Mouse (Mus musculus) heart, embryonic 14.5 days (tissue): ENCODE measurements around the gene Gm42791. TPM values are rescaled to one million over a fixed set of nuclear protein-coding genes. Genes with fewer than 3 reads are reported as not detected.

Source experiments
- ATAC-seq: fragments of 200-750 bp; cut with Nextera tagmentation; 2 replicates; pipeline ENCODE4 v1.8.0; 2017; ENCODE audit warnings: low read depth, moderate TSS enrichment; ENCODE audit not compliant: insufficient number of reproducible peaks, insufficient read depth, low FRiP score
- H3K27ac ChIP-seq, 2 experiments: fragments of 200-500 bp in 1 of 2; fragments of 300-500 bp in 1 of 2; sonication (generic) in 1 of 2; replicated peaks in 1 of 2; 2 replicates each; pipeline ENCODE4 v1.5.1; 2012 to 2014; ENCODE audit warnings: low read depth in 2 of 2, low read length in 2 of 2, control low read depth in 1 of 2, mild to moderate bottlenecking in 1 of 2, mixed read lengths in 1 of 2; ENCODE audit not compliant: control insufficient read depth in 1 of 2, insufficient read depth in 1 of 2
- H3K27me3 ChIP-seq: fragments of 300-500 bp; sonication (generic); 2 replicates; pipeline ENCODE4 v1.6.1; 2014; ENCODE audit warnings: mild to moderate bottlenecking, low read length, control low read depth; ENCODE audit not compliant: control insufficient read depth, insufficient read depth
- H3K36me3 ChIP-seq: fragments of 300-500 bp; sonication (generic); 2 replicates; pipeline ENCODE4 v1.6.1; 2014; ENCODE audit warnings: mild to moderate bottlenecking, control low read depth, low read length, mixed read lengths; ENCODE audit not compliant: control insufficient read depth, insufficient read depth
- H3K4me1 ChIP-seq, 2 experiments: fragments of 200-500 bp in 1 of 2; fragments of 300-500 bp in 1 of 2; sonication (generic) in 1 of 2; 2 replicates each; pipeline ENCODE4 v1.6.1; 2012 to 2014; ENCODE audit warnings: low read length in 2 of 2, control low read depth in 1 of 2, mixed read lengths in 1 of 2; ENCODE audit not compliant: control insufficient read depth in 2 of 2, insufficient read depth in 2 of 2
- H3K4me2 ChIP-seq: fragments of 300-500 bp; sonication (generic); 2 replicates; pipeline ENCODE4 v1.6.1; 2014; ENCODE audit warnings: mild to moderate bottlenecking, low read length
- H3K4me3 ChIP-seq, 2 experiments: fragments of 200-500 bp in 1 of 2; fragments of 300-500 bp in 1 of 2; sonication (generic) in 1 of 2; 2 replicates each; pipeline ENCODE4 v1.5.1; 2012 to 2014; ENCODE audit warnings: low read length in 2 of 2, mild to moderate bottlenecking in 2 of 2, control low read depth in 1 of 2, low read depth in 1 of 2, moderate library complexity in 1 of 2; ENCODE audit not compliant: control insufficient read depth in 1 of 2, insufficient read depth in 1 of 2
- H3K9ac ChIP-seq: fragments of 300-500 bp; sonication (generic); 2 replicates; pipeline ENCODE4 v1.6.1; 2014; ENCODE audit warnings: mild to moderate bottlenecking, low read length
- H3K9me3 ChIP-seq: fragments of 300-500 bp; sonication (generic); 2 replicates; pipeline ENCODE4 v1.6.1; 2016; ENCODE audit warnings: low read length, control low read depth; ENCODE audit not compliant: control insufficient read depth
- WGBS: fragments of 180-500 bp; shearing (Covaris S2); extraction: QIAGEN DNeasy Blood & Tissue Kit; methylation state at CpG from one replicate; pipeline ENCODE4 v1.1.7; 2014; 5-methylcytosine and 5-hydroxymethylcytosine counted together
- polyA plus RNA-seq: library from polyadenylated mRNA; unstranded; fragments of >200 nt; fragmentation: Nextera tagmentation; extraction: Ambion mirVana; gene quantifications from 2 replicates; pipeline ENCODE4 v1.2.1, GENCODE M21; 2014

The Gm42791 gene
- polyA plus RNA-seq, 1 experiment from 2014 or later: not detected

DNA sequence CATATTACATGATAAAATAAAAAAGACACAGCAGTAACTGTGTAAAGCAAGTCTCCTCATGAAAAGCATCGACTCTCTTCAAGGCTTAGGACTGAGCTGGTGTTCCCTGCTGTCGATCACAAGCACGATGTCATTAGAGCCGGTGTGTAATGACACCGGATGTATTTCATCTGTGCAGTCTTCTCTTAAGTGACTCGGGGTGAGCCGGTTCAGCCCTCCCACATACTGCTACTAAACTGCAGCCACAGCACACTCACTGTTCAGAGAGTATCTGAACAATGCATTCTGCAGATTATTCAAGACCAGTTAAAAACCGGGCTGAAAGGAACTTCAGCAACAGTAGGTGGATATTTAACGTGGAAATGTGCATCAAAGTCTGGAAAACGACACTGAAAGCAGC is 71.5 kb downstream of the Gm42791 start:
- Histone ChIP-seq H3K36me3 (peaks cover 31% of the 10 kb centered on the region), H3K27me3 (no peaks in the 10 kb centered on the region), H3K27ac (no peak overlapping the region), H3K9me3 (0 out of 2 replicates have a peak, but pooled peaks cover 3% of the 10 kb centered on the region), H3K9ac (no peak overlapping the region), H3K4me3 (no peak overlapping the region), H3K4me1 (peaks cover 0 to 8% of the 10 kb centered on the region in 2 experiments; a peak in 3 of 4 replicates), H3K4me2 (no peak overlapping the region)
- 74% methylated on average over 10 of the region's 10 CpGs for WGBS
- no peak for ATAC-seq

DNA sequence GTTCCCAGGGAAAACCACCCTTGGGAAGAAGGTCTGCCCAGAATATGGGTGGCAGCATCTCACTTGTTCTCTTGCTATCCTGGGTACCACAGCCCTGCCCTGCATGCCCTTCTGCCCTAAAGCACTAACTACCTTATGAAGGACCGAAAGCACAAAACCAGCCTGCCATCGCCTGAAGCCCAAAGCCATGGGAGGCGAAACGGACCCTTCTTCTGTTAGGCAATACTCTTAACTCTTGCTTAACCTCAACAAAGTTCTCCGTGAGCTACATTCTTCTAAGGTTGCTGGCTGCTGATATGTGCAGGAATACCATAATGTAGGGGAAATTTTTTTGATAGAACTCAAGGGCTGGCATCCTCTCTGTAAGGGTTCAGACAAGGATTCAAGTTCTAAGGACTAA is 72.2 kb downstream of the Gm42791 start:
- 88% methylated on average over 5 of the region's 5 CpGs for WGBS
- no peak for ATAC-seq
- H3K9me3 ChIP-seq: 0 out of 2 replicates have a peak, but pooled peaks cover 3% of the 10 kb centered on the region
- no peaks in the 10 kb centered on the region for H3K27me3 ChIP-seq
- H3K9ac ChIP-seq: no peak overlapping the region
- H3K36me3 ChIP-seq: peaks cover 37% of the 10 kb centered on the region
- H3K4me1 ChIP-seq: peaks cover 0 to 7% of the 10 kb centered on the region in 2 experiments; a peak in 3 of 4 replicates
- no peak overlapping the region for H3K4me3 ChIP-seq
- H3K27ac ChIP-seq: no peak overlapping the region
- no peak overlapping the region for H3K4me2 ChIP-seq

DNA sequence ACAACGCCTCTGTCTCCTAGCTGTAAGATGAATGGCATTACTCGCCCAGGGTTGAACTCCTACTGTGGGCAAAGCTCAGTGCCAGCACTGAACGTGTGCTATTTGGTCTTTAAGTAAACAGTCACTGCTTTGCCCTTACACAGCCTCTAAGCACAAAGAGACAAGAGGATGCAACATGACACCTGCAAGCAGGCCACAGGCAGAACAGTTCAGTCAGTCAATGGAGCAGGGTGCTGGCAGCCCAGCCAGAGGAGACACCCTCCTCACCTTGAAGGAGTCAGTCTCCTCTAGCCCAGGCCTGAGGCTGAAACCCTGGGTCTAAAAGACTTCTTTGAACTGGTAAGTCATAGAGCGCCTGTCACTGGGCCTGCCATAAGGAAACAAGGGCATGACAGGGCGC is 76.9 kb downstream of the Gm42791 start:
- WGBS: 79% methylated on average over 5 of the region's 5 CpGs
- Histone ChIP-seq H3K4me2 (no peak overlapping the region), H3K4me1 (no peaks in the 10 kb centered on the region), H3K27me3 (no peaks in the 10 kb centered on the region), H3K36me3 (peaks cover 58% of the 10 kb centered on the region), H3K27ac (no peak overlapping the region), H3K9ac (no peak overlapping the region), H3K4me3 (no peak overlapping the region), H3K9me3 (no peaks in the 10 kb centered on the region)
- no peak for ATAC-seq

DNA sequence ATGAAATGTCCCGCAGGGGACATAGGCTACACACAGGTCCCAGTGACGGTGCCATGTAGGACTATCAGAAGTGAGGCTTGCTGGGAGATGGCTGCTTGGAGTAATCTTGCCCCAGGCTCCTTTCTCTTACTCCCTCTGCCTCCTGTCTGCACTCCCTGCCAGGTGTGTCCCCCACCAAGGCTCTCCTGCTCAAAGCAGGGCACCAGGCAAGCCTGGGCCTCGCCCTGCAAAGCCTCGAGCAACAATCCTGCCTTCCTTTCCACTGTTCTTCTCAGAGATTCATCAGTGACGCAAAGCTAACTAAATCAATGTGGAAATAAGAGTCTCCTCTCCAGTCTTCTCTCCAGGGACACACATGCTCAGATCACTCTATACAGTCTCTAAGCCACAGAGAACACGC is 78.2 kb downstream of the Gm42791 start:
- no peaks in the 10 kb centered on the region for H3K27me3 ChIP-seq
- H3K4me2 ChIP-seq: no peak overlapping the region
- H3K9me3 ChIP-seq: no peaks in the 10 kb centered on the region
- H3K4me3 ChIP-seq: no peak overlapping the region
- ATAC-seq: no peak
- WGBS: 86% methylated on average over 6 of the region's 6 CpGs
- peaks cover 0 to 7% of the 10 kb centered on the region in 2 experiments; a peak in 1 of 4 replicates for H3K4me1 ChIP-seq
- H3K27ac ChIP-seq: no peak overlapping the region
- peaks cover 66% of the 10 kb centered on the region for H3K36me3 ChIP-seq
- H3K9ac ChIP-seq: no peak overlapping the region

DNA sequence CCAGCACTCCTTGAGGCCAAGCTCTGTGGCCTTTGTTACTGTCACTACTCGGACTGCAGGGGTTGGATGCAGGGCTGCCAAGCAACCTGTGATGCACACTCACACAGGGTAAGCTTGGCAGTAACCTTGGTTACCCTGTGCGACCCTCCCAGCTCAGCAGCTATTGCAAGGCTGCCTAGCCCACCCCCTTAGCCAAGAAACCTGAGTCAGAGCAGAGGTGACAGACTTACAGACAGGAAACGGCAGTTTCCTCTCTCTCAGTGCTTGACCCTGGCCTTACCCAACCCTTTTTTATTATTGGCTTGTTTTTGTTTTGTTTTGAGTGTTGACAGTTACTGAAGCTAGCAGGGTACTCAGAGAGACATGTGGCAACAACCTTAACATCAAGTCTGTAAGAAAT is 82.7 kb downstream of the Gm42791 start:
- Histone ChIP-seq H3K27me3 (no peaks in the 10 kb centered on the region), H3K9ac (no peak overlapping the region), H3K27ac (no peak overlapping the region), H3K4me2 (no peak overlapping the region), H3K4me3 (no peak overlapping the region), H3K36me3 (peaks cover 33% of the 10 kb centered on the region), H3K9me3 (no peaks in the 10 kb centered on the region), H3K4me1 (peaks cover 18 to 32% of the 10 kb centered on the region in 2 experiments)
- ATAC-seq: no peak
- WGBS: 40% methylated on average over 3 of the region's 3 CpGs

DNA sequence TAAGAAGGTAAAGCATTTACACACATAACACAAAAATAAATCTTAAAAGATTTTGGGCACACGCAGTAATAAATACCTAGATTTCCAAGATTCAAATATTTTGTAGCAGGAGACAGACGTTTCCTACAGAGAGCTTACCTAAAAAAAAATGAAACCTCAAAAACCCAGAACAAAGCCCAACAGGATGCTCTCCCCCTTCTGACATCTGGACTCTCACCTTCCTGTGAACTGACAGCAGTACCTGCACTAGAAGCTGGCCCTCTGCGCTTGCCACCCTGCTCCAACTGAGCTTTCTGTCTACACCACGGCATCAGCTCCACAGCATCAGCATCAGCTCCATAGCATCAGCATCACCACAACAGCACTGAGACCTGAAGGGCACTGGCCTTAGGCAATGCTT is 84.9 kb downstream of the Gm42791 start:
- H3K9me3 ChIP-seq: no peaks in the 10 kb centered on the region
- no peak for ATAC-seq
- no peak overlapping the region for H3K27ac ChIP-seq
- peaks cover 19% of the 10 kb centered on the region for H3K36me3 ChIP-seq
- no peaks in the 10 kb centered on the region for H3K27me3 ChIP-seq
- H3K4me3 ChIP-seq: no peak overlapping the region
- WGBS: 89% methylated on average over 4 of the region's 4 CpGs
- H3K4me1 ChIP-seq: peaks cover 18 to 32% of the 10 kb centered on the region in 2 experiments
- H3K4me2 ChIP-seq: no peak overlapping the region
- H3K9ac ChIP-seq: no peak overlapping the region

DNA sequence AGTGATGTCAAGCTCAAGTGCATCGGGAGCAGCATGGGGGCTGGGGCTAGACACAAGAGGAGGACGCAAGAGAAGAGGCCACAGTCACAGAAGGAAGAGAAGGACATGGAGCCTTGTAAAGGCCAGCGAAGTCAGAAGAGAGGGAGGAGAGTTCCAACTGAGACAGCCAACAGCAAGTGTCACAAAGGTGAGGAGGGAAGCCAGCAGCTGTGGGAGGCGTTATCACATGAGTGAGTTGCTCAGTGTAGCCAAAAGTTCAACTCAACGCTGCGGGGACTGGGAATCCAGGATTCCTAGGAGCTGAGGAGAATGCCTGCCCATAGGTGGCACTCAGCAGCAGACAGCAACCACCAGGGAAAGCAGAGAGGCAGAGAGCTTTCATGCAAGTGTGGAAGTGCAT is 85.5 kb downstream of the Gm42791 start:
- WGBS: 10% methylated on average over 6 of the region's 6 CpGs
- 0 out of 2 replicates have a peak, but pooled peaks have one; percentile 15 for ATAC-seq

DNA sequence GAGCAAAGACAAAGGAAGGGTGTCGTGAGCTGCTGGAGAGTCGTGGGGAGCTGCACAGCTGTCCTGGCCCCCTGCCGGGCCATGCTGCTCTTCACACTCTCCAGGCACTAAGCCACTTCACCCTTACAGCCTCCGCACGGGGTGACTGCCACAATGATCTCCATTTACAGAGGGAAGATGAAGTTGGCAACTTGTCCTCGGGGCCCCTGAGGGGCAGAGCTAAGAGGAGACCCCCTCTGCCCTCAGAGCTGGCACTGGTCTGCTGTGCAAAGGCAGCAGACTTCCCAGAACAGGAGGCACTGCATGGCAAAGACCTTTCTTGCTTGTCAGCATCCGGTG is 85.9 kb downstream of the Gm42791 start:
- ATAC-seq: no peak; the same call in 1 of the 2 replicates
- Histone ChIP-seq H3K27ac (peak overlapping the region; percentile 1 to 70; a peak in 3 of 4 replicates), H3K9ac (peak overlapping the region; percentile 48; the same call in 1 of the 2 replicates)

More for the DNA sequence above, 85.5 kb downstream of the Gm42791 start:
- Histone ChIP-seq H3K9ac (peak overlapping the region; percentile 48; the same call in 1 of the 2 replicates), H3K4me3 (no peak overlapping the region), H3K27me3 (no peaks in the 10 kb centered on the region), H3K36me3 (peaks cover 19% of the 10 kb centered on the region), H3K9me3 (no peaks in the 10 kb centered on the region), H3K27ac (peak overlapping the region; percentile 1 to 70; a peak in 3 of 4 replicates), H3K4me1 (peaks cover 18 to 32% of the 10 kb centered on the region in 2 experiments), H3K4me2 (peak overlapping the region; percentile 36)

More for the DNA sequence above, 85.9 kb downstream of the Gm42791 start:
- H3K27me3 ChIP-seq: no peaks in the 10 kb centered on the region
- H3K4me2 ChIP-seq: peak overlapping the region; percentile 36
- peaks cover 18 to 32% of the 10 kb centered on the region in 2 experiments for H3K4me1 ChIP-seq
- no peak overlapping the region for H3K4me3 ChIP-seq
- H3K9me3 ChIP-seq: no peaks in the 10 kb centered on the region
- peaks cover 23% of the 10 kb centered on the region for H3K36me3 ChIP-seq
- 21% methylated on average over 7 of the region's 7 CpGs for WGBS
